In the genomic region with DNA sequence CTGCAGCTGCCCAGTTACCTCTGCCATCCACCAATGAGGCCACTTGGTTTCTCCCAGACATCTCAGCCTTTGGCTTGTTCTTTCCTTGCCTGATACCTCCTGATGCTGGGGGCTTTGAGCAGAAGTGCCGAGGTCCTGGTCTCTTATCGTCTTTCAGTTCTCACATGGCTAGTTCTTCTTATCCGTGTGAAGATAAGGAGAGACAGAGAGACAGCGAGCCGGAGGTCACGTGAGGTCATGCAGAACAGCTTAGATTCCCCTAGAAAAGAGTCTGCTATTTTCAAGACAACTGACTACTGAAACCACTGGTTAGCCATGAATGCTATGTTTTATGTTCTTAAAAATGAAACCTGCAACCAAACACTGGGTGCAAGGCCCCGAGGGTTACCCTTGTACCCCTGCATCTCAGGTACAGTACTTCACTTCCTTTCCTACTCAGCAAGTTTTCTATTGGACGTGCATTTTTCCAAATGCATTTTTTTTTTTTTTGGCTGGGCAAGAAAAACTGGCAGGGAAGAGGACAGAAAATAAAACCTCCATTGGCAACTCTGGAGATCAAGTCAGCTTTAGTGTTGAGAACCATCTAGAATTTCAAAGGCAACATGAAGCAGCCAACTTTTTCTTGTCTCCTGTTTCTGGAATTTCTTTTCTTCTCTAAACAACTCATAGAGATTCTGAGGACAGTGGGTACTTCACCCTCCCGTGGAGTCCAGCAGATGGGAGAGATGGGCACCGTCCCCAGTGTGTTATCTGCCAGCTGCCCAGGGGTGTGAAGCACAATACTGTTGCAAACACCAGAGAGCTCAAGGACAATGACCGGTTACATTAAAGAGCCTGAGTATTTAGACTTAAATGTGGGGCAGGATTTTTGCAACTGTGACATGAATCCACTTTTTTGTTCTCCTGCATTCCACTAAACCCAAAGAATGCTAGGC, we compare ENCODE assay signal across 21 mouse cellular contexts. TPM values are rescaled to one million over a fixed set of nuclear protein-coding genes. Genes with fewer than 3 reads are reported as not detected.
DNase-seq lines count a peak whose midpoint lies in the region; TF ChIP-seq lines count a peak whose summit lies in the region.
"Had no signal": no experiment of that assay in that cellular context is flagged by ENCODE, and none has a peak within 500 bp of the region (broad histone marks: within the 10 kb centered on the region; RNA-seq: fewer than 3 reads in every experiment).

No protein-coding gene starts in this region.

- H3K4me3 ChIP-seq in heart, adult 2 months: no peak overlapping the region
- H3K4me3 ChIP-seq: hindbrain, embryonic 12.5 days; limb, embryonic 10.5 days; megakaryocyte, embryonic 14.5 days had no signal

- DNase-seq in heart, adult 11 months: peak; percentile 78
- DNase-seq in heart, adult 2 months: no peak
- DNase-seq in ovary, postnatal 36 days (ENCODE audit: low spot score): peak; percentile 35
- no peak for DNase-seq in ovary, postnatal 14 days (ENCODE audit: low spot score)
- DNase-seq in cerebellum, postnatal 25 days: peak; percentile 49 to 65
- DNase-seq in frontal cortex, adult 2 months (ENCODE audit: extremely low spot score in 1 of 2, low spot score in 1 of 2): no peak
- DNase-seq in adrenal gland, postnatal 4 days (ENCODE audit: low spot score in 2 of 2): no peak
- no peak for DNase-seq in gastrocnemius, postnatal 36 days
- DNase-seq: adrenal gland, postnatal 10 days; kidney, adult 8-10 months; kidney, postnatal 25 days; layer of hippocampus, adult 9-11 months; right cerebral cortex, postnatal 4 days; thymus, adult 18-20 months had no signal

- no peak for TF ChIP-seq POLR2A in heart, adult 2 months (IDR thresholded peaks at IDR 0.05; ENCODE audit: insufficient read depth, low read depth, low read length)

- H3K27ac ChIP-seq in heart, adult 2 months: no peak overlapping the region
- H3K27ac ChIP-seq: hindbrain, embryonic 12.5 days; limb, embryonic 10.5 days; liver, embryonic 14.5 days had no signal

- H3K9ac ChIP-seq in heart, adult 2 months (ENCODE audit: low read depth, low read length): no peak overlapping the region
- H3K9ac ChIP-seq: hindbrain, embryonic 12.5 days; liver, embryonic 14.5 days had no signal

- no peak for TF ChIP-seq CTCF in heart, adult 2 months (IDR thresholded peaks at IDR 0.05)

- H3K27me3 ChIP-seq in heart, adult 2 months (ENCODE audit: control insufficient read depth, insufficient read depth, low read length): no peaks in the 10 kb centered on the region
- H3K27me3 ChIP-seq: hindbrain, embryonic 12.5 days; megakaryocyte, embryonic 14.5 days had no signal

- no peaks in the 10 kb centered on the region for H3K36me3 ChIP-seq in heart, adult 2 months (ENCODE audit: control insufficient read depth, insufficient read depth, low read length)
- H3K36me3 ChIP-seq: hindbrain, embryonic 12.5 days; limb, embryonic 10.5 days had no signal

- H3K4me1 ChIP-seq in heart, adult 2 months (ENCODE audit: control insufficient read depth, insufficient read depth, low read length): no peaks in the 10 kb centered on the region; the same call in 1 of the 2 replicates
- H3K4me1 ChIP-seq: hindbrain, embryonic 12.5 days had no signal

- H3K79me2 ChIP-seq in heart, adult 2 months (replicated peaks; ENCODE audit: control insufficient read depth, insufficient read depth, low read length): no peaks in the 10 kb centered on the region

- intact Hi-C loops in heart, adult 2 months (cut with DNase I): no loop called here
- intact Hi-C loops in gastrocnemius, postnatal 36 days (cut with DNase I): no loop called here

- TF ChIP-seq EP300 in heart, adult 2 months (IDR thresholded peaks at IDR 0.05; ENCODE audit: insufficient read depth, low read depth, low read length): no peak

- WGBS in heart, adult 2 months: 37% methylated on average over 11 of the region's 11 CpGs

RNA-seq across cellular contexts. Expression of a gene that starts 23.0 kb away (rescaled TPM):
- under 1 TPM; 0.08 to 0.18 TPM for total RNA-seq in heart, adult 2 months (2021)
- 0.06 and 0.23 TPM in 2 replicates for polyA plus RNA-seq in heart, adult 2 months (2012; rRNA removed)
- 2.3 and 2.9 TPM in 2 replicates for polyA plus RNA-seq in frontal cortex, adult 2 months (2012; rRNA removed)
- total RNA-seq in adrenal gland, postnatal 4 days (2021): under 1 TPM; 0.25 to 0.28 TPM
- under 1 TPM; 0.08 to 0.20 TPM for total RNA-seq in gastrocnemius, postnatal 36 days (2021)
- polyA plus RNA-seq: forebrain, embryonic 11.5 days; limb, embryonic 10.5 days; lung, postnatal 0 days; neural tube, embryonic 11.5 days had no signal

Comparison
In these comparisons a context has a peak if more than half of its experiments do, and no peak if none do; other contexts are left out.
1. DNase-seq: peak in heart, adult 11 months (single experiment), ovary, postnatal 36 days (single experiment) and cerebellum, postnatal 25 days (2 of 2); none in heart, adult 2 months (0 of 2), ovary, postnatal 14 days (single experiment), frontal cortex, adult 2 months (0 of 2), adrenal gland, postnatal 4 days (0 of 2) and gastrocnemius, postnatal 36 days (0 of 2).